Mouse (Mus musculus): ENCODE data around the gene Eif4g1. TPM values are rescaled to one million over a fixed set of nuclear protein-coding genes. Genes with fewer than 3 reads are reported as not detected.

The Eif4g1 gene
- polyA plus RNA-seq, 1 experiment from 2014 or later = 183 TPM

Other genes with a start within 250 kb of the Eif4g1 start
- gene Abcc5, start 241.9 kb upstream of the Eif4g1 start, polyA plus RNA-seq (2015; fragmentation: Nextera tagmentation; extraction: Ambion mirVana) = 66.9 and 68.1 TPM in 2 replicates
- 119 and 121 TPM in 2 replicates for gene Eif2b5, start 169.5 kb upstream of the Eif4g1 start, polyA plus RNA-seq (2015; fragmentation: Nextera tagmentation; extraction: Ambion mirVana)
- gene Dvl3, start 151.3 kb upstream of the Eif4g1 start, polyA plus RNA-seq (2015; fragmentation: Nextera tagmentation; extraction: Ambion mirVana) = 20.6 and 31.7 TPM in 2 replicates
- 691 and 699 TPM in 2 replicates for gene Ap2m1, start 132.8 kb upstream of the Eif4g1 start, polyA plus RNA-seq (2015; fragmentation: Nextera tagmentation; extraction: Ambion mirVana)
- 64.8 and 75.2 TPM in 2 replicates for gene Abcf3, start 119.7 kb upstream of the Eif4g1 start, polyA plus RNA-seq (2015; fragmentation: Nextera tagmentation; extraction: Ambion mirVana)
- 0.69 and 2.0 TPM in 2 replicates for gene Vwa5b2, start 78.8 kb upstream of the Eif4g1 start, polyA plus RNA-seq (2015; fragmentation: Nextera tagmentation; extraction: Ambion mirVana)
- 33.3 and 37.4 TPM in 2 replicates for gene Eef1akmt4, start 56.7 kb upstream of the Eif4g1 start, polyA plus RNA-seq (2015; fragmentation: Nextera tagmentation; extraction: Ambion mirVana)
- gene Gm49333, start 56.7 kb upstream of the Eif4g1 start, polyA plus RNA-seq (2015; fragmentation: Nextera tagmentation; extraction: Ambion mirVana) = not detected in 2 replicates
- 44.7 and 49.5 TPM in 2 replicates for gene Alg3, start 56.6 kb upstream of the Eif4g1 start, polyA plus RNA-seq (2015; fragmentation: Nextera tagmentation; extraction: Ambion mirVana)
- 0.45 and 0.84 TPM in 2 replicates for gene Camk2n2, start 47.0 kb upstream of the Eif4g1 start, polyA plus RNA-seq (2015; fragmentation: Nextera tagmentation; extraction: Ambion mirVana)
- 3.5 and 3.6 TPM in 2 replicates for gene Ece2, start 38.5 kb upstream of the Eif4g1 start, polyA plus RNA-seq (2015; fragmentation: Nextera tagmentation; extraction: Ambion mirVana)
- 377 and 378 TPM in 2 replicates for gene Psmd2, start 16.7 kb upstream of the Eif4g1 start, polyA plus RNA-seq (2015; fragmentation: Nextera tagmentation; extraction: Ambion mirVana)
- gene Fam131a, start 24.9 kb downstream of the Eif4g1 start, polyA plus RNA-seq (2015; fragmentation: Nextera tagmentation; extraction: Ambion mirVana) = 7.6 and 8.0 TPM in 2 replicates
- 107 and 119 TPM in 2 replicates for gene Polr2h, start 49.4 kb downstream of the Eif4g1 start, polyA plus RNA-seq (2015; fragmentation: Nextera tagmentation; extraction: Ambion mirVana)
- gene Clcn2, start 49.4 kb downstream of the Eif4g1 start, polyA plus RNA-seq (2015; fragmentation: Nextera tagmentation; extraction: Ambion mirVana) = 18.7 and 20.1 TPM in 2 replicates
- gene Chrd, start 64.8 kb downstream of the Eif4g1 start, polyA plus RNA-seq (2015; fragmentation: Nextera tagmentation; extraction: Ambion mirVana) = 5.4 and 5.9 TPM in 2 replicates
- 1.2 and 2.0 TPM in 2 replicates for gene Thpo, start 66.2 kb downstream of the Eif4g1 start, polyA plus RNA-seq (2015; fragmentation: Nextera tagmentation; extraction: Ambion mirVana)

All from kidney, embryonic 16.5 days (tissue).